Mouse (Mus musculus): ENCODE results near the gene Rtn4rl2.
"Not testable (repeated sequence)": the region's sequence is repeated elsewhere in the genome, so short reads cannot be mapped to it uniquely, and the experiment has no call there.

DNA sequence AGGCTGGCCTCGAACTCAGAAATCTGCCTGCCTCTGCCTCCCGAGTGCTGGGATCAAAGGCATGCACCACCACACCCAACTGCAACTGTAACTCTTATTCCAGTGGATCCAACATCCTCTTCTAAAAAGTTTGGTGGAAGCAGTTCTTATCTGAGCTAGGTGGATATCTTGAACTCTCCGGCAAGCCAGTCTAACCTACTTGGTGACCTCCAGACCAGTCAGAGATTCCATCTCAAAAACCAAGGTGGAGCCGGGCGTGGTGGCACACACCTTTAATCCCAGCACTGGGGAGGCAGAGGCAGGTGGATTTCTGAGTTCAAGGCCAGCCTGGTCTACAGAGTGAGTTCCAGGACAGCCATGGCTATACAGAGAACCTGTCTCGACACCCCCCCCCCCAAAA, 10.2 kb upstream of the Rtn4rl2 start:
- TF ChIP-seq CTCF (IDR thresholded peaks at IDR 0.05; ENCODE audit: control insufficient read depth, insufficient read depth, insufficient replicate concordance, low read depth, low read length); POLR2A (IDR thresholded peaks at IDR 0.05; ENCODE audit: control insufficient read depth, low read depth, low read length): not testable (repeated sequence)
